In genomic region chr5:132333744-132334143, GRCm38 (mm10) we compare ENCODE assay signal across 28 mouse cellular contexts.
DNase-seq lines count a peak whose midpoint lies in the region; ATAC-seq and TF ChIP-seq lines count a peak whose summit lies in the region.
"Had no signal": no experiment of that assay in that cellular context is flagged by ENCODE, and none has a peak within 500 bp of the region (broad histone marks: within the 10 kb centered on the region; RNA-seq: fewer than 3 reads in every experiment).

No protein-coding gene starts in this region.

- no peak overlapping the region for H3K9ac ChIP-seq in forebrain, embryonic 15.5 days (replicated peaks)
- H3K9ac ChIP-seq in forebrain, embryonic 14.5 days (ENCODE audit: low read length), result no peak overlapping the region
- H3K9ac ChIP-seq in liver, adult 2 months (ENCODE audit: low read depth, low read length), result no peak overlapping the region
- H3K9ac ChIP-seq in liver, postnatal 0 days (replicated peaks), result no peak overlapping the region
- H3K9ac ChIP-seq: embryonic facial prominence, embryonic 13.5 days; forebrain, embryonic 12.5 days; forebrain, postnatal 0 days; heart, embryonic 12.5 days; heart, embryonic 15.5 days; hindbrain, embryonic 13.5 days; intestine, embryonic 15.5 days had no signal

- no peak for TF ChIP-seq EP300 in liver, postnatal 0 days (IDR thresholded peaks at IDR 0.05; ENCODE audit: low read depth)

- ATAC-seq in forebrain, embryonic 15.5 days (replicated peaks), result no peak
- no peak for ATAC-seq in forebrain, embryonic 14.5 days
- ATAC-seq in liver, postnatal 0 days, result no peak
- ATAC-seq: forebrain, postnatal 0 days; hindbrain, embryonic 16.5 days; intestine, embryonic 15.5 days had no signal

- H3K4me3 ChIP-seq in forebrain, embryonic 15.5 days, result no peak overlapping the region
- no peak overlapping the region for H3K4me3 ChIP-seq in forebrain, embryonic 14.5 days (ENCODE audit: low read depth, low read length)
- H3K4me3 ChIP-seq in liver, adult 2 months (ENCODE audit: insufficient read depth, low read depth, low read length), result no peak overlapping the region
- no peak overlapping the region for H3K4me3 ChIP-seq in liver, postnatal 0 days (ENCODE audit: low read depth, low read length)
- H3K4me3 ChIP-seq in layer of hippocampus, adult 2 months, result no peak overlapping the region
- H3K4me3 ChIP-seq: embryonic facial prominence, embryonic 13.5 days; erythroblast, embryonic 14.5 days; forebrain, embryonic 12.5 days; heart, embryonic 12.5 days; heart, embryonic 15.5 days; hindbrain, embryonic 10.5 days; hindbrain, embryonic 13.5 days; intestine, embryonic 15.5 days had no signal

- TF ChIP-seq CTCF in liver, adult 2 months (IDR thresholded peaks at IDR 0.05; ENCODE audit: low read depth, low read length), result no peak
- no peak for TF ChIP-seq CTCF in liver, postnatal 0 days (IDR thresholded peaks at IDR 0.05; ENCODE audit: low read depth)
- TF ChIP-seq CTCF in layer of hippocampus, adult 2 months (conservative IDR thresholded peaks at IDR 0.05), result no peak

- H3K27ac ChIP-seq in forebrain, embryonic 15.5 days (replicated peaks), result 0 out of 2 replicates have a peak overlapping the region, but pooled peaks have one; percentile 16
- no peak overlapping the region for H3K27ac ChIP-seq in forebrain, embryonic 14.5 days (ENCODE audit: low read depth, low read length)
- H3K27ac ChIP-seq in liver, adult 2 months (replicated peaks; ENCODE audit: insufficient read depth, low read depth, low read length), result no peak overlapping the region
- H3K27ac ChIP-seq in liver, postnatal 0 days (ENCODE audit: low read depth), result no peak overlapping the region
- no peak overlapping the region for H3K27ac ChIP-seq in layer of hippocampus, adult 2 months
- H3K27ac ChIP-seq: embryonic facial prominence, embryonic 13.5 days; forebrain, embryonic 12.5 days; heart, embryonic 15.5 days; hindbrain, embryonic 10.5 days; intestine, embryonic 15.5 days had no signal

- WGBS in forebrain, embryonic 15.5 days, result 44% methylated on average over 2 of the region's 2 CpGs
- 47% methylated on average over 2 of the region's 2 CpGs for WGBS in forebrain, embryonic 14.5 days
- 70% methylated on average over 2 of the region's 2 CpGs for WGBS in liver, adult 2 months
- 76% methylated on average over 2 of the region's 2 CpGs for WGBS in liver, postnatal 0 days (ENCODE audit: insufficient replicate concordance)

- no peaks in the 10 kb centered on the region for H3K79me2 ChIP-seq in liver, adult 2 months (ENCODE audit: control insufficient read depth, insufficient read depth, low read length)

- H3K4me2 ChIP-seq in forebrain, embryonic 15.5 days (replicated peaks), result no peak overlapping the region
- no peak overlapping the region for H3K4me2 ChIP-seq in forebrain, embryonic 14.5 days (ENCODE audit: low read length)
- no peak overlapping the region for H3K4me2 ChIP-seq in liver, postnatal 0 days (ENCODE audit: low read depth, low read length)
- H3K4me2 ChIP-seq: forebrain, embryonic 12.5 days; heart, embryonic 12.5 days; heart, embryonic 15.5 days; hindbrain, embryonic 13.5 days; intestine, embryonic 15.5 days had no signal

- no peaks in the 10 kb centered on the region for H3K27me3 ChIP-seq in forebrain, embryonic 15.5 days
- no peaks in the 10 kb centered on the region for H3K27me3 ChIP-seq in forebrain, embryonic 14.5 days (replicated peaks; ENCODE audit: control insufficient read depth, insufficient read depth, low read length)
- peaks cover 3% of the 10 kb centered on the region; the same call in 1 of the 2 replicates for H3K27me3 ChIP-seq in liver, adult 2 months (ENCODE audit: control insufficient read depth, insufficient read depth, low read length)
- no peaks in the 10 kb centered on the region for H3K27me3 ChIP-seq in liver, postnatal 0 days (ENCODE audit: insufficient read depth, low read length)
- H3K27me3 ChIP-seq: CH12.LX; embryonic facial prominence, embryonic 13.5 days; forebrain, embryonic 12.5 days; heart, embryonic 12.5 days; heart, embryonic 15.5 days; hindbrain, embryonic 13.5 days; intestine, embryonic 15.5 days had no signal

- no peak for DNase-seq in forebrain, embryonic 14.5 days (ENCODE audit: low spot score)
- peak; percentile 20 for DNase-seq in liver, adult 2 months (ENCODE audit: extremely low read depth, low read depth, low spot score)
- no peak for DNase-seq in liver, postnatal 0 days
- peak; percentile 24 for DNase-seq in forelimb bud, embryonic 11.5 days (ENCODE audit: low read depth, low spot score)
- DNase-seq in layer of hippocampus, adult 2 months (ENCODE audit: low spot score in 2 of 2), result no peak
- DNase-seq: adrenal gland, adult 2 months; adrenal gland, postnatal 14 days; B cell, adult 2 months; cerebellum, adult 11 months; cerebellum, adult 2 months; cerebellum, adult 9-11 months; cerebellum, postnatal 25 days; forebrain, postnatal 0 days; gastrocnemius, postnatal 25 days; heart, postnatal 10 days; heart, postnatal 36 days had no signal

- peaks cover 77% of the 10 kb centered on the region for H3K4me1 ChIP-seq in forebrain, embryonic 15.5 days
- peaks cover 46% of the 10 kb centered on the region for H3K4me1 ChIP-seq in forebrain, embryonic 14.5 days (ENCODE audit: control insufficient read depth, insufficient read depth, low read length)
- H3K4me1 ChIP-seq in liver, adult 2 months (ENCODE audit: control insufficient read depth, insufficient read depth, low read length), result no peaks in the 10 kb centered on the region; the same call in 1 of the 2 replicates
- H3K4me1 ChIP-seq in liver, postnatal 0 days (ENCODE audit: insufficient read depth), result peaks cover 3% of the 10 kb centered on the region; the same call in 1 of the 2 replicates

- H3K9me3 ChIP-seq in forebrain, embryonic 15.5 days, result no peaks in the 10 kb centered on the region
- no peaks in the 10 kb centered on the region for H3K9me3 ChIP-seq in forebrain, embryonic 14.5 days (replicated peaks; ENCODE audit: control insufficient read depth, low read length)
- H3K9me3 ChIP-seq in liver, postnatal 0 days (ENCODE audit: low read length), result no peaks in the 10 kb centered on the region
- H3K9me3 ChIP-seq: embryonic facial prominence, embryonic 13.5 days; forebrain, embryonic 12.5 days; heart, embryonic 12.5 days; heart, embryonic 15.5 days; hindbrain, embryonic 10.5 days; hindbrain, embryonic 13.5 days; intestine, embryonic 15.5 days had no signal

- no peak for TF ChIP-seq POLR2A in liver, adult 2 months (IDR thresholded peaks at IDR 0.05; ENCODE audit: extremely low read depth, insufficient read depth, low read length)

- no peaks in the 10 kb centered on the region for H3K36me3 ChIP-seq in forebrain, embryonic 15.5 days
- no peaks in the 10 kb centered on the region for H3K36me3 ChIP-seq in forebrain, embryonic 14.5 days (ENCODE audit: control insufficient read depth, insufficient read depth, low read length)
- no peaks in the 10 kb centered on the region for H3K36me3 ChIP-seq in liver, adult 2 months (ENCODE audit: control insufficient read depth, insufficient read depth, low read length)
- H3K36me3 ChIP-seq in liver, postnatal 0 days (replicated peaks; ENCODE audit: insufficient read depth, low read length), result no peaks in the 10 kb centered on the region
- H3K36me3 ChIP-seq: embryonic facial prominence, embryonic 13.5 days; forebrain, embryonic 12.5 days; G1E; heart, embryonic 12.5 days; heart, embryonic 15.5 days; hindbrain, embryonic 10.5 days; hindbrain, embryonic 13.5 days; intestine, embryonic 15.5 days had no signal

Comparison
In these comparisons a context has a peak if more than half of its experiments do, and no peak if none do; other contexts are left out.
1. DNase-seq: peak in liver, adult 2 months (single experiment) and forelimb bud, embryonic 11.5 days (single experiment); none in forebrain, embryonic 14.5 days (single experiment), liver, postnatal 0 days (single experiment) and layer of hippocampus, adult 2 months (0 of 2).